Mouse (Mus musculus): Measurements from ENCODE around the gene Smim7.

DNA sequence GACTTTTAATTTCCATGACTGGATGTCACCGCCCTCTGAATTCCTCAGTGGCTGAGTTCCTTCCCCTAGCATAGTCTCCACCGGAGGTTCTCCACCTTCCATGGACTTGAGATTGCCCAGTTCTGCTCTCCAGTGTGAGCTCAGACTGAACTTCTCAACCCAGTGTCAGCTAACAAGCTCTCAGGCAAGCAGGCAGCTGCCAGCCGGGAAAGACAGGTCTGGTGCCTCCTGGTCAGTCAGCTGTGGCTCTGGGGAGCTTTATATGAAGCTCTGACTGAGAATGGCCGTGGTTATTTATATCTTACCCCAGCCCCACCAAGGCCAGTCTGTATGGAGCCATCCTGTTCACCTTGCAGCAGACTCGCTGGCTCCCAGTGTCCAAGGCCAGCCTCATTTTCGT is 13.5 kb upstream of the Smim7 start:
- TF ChIP-seq CTCF (IDR thresholded peaks at IDR 0.05; ENCODE audit: low read depth) = no peak
- no peak for TF ChIP-seq EP300 (IDR thresholded peaks at IDR 0.05; ENCODE audit: low read depth)
